Mouse (Mus musculus) brain, embryonic 14.5 days (tissue): ENCODE results near the gene Angpt4.

Source experiments
- CTCF ChIP-seq: fragments of 200-500 bp; IDR thresholded peaks from 2 replicates; pipeline ENCODE4 v1.5.1; 2012; ENCODE audit warnings: inconsistent platforms, mild to moderate bottlenecking, moderate library complexity, borderline replicate concordance; ENCODE audit not compliant: insufficient read depth, insufficient read length; ENCODE audit errors: extremely low read depth
- POLR2A ChIP-seq: fragments of 200-500 bp; IDR thresholded peaks from 2 replicates; pipeline ENCODE4 v1.6.1; 2012; ENCODE audit warnings: mild to moderate bottlenecking, inconsistent platforms, borderline replicate concordance; ENCODE audit not compliant: poor library complexity, insufficient read depth, insufficient read length, severe bottlenecking; ENCODE audit errors: extremely low read depth

- TF ChIP-seq CTCF (no peak), POLR2A (no peak)
Observed at GRCm38 (mm10) chr2:151924276-151924675, 13.3 kb downstream of the Angpt4 start.
